Mouse (Mus musculus): ENCODE results near the gene Ifitm3.
A peak's percentile ranks its signal among the peaks of the same experiment; 100 is the strongest.
"Not testable (repeated sequence)": the region's sequence is repeated elsewhere in the genome, so short reads cannot be mapped to it uniquely, and the experiment has no call there.

The Ifitm3 gene

DNA sequence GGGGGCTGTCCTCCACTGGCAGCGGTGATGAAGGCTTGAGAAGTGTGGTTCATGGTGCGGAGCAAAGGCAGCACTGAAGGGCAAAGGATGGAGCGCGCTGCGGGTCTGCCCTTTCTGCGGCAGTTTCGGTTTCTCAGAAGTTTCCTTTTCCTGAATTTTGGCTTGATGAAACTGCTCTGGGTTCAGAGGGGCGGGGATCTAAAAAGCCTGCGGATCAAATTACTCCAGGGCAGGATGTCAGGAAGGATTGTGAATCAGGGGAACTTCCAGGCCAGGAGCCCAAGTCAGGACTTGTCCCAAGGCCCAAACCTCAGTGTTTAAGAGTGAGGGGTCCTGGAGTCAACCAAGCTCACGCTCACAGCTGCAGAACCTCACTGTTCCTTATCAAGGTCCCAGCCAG is at the start of gene Ifitm3:
TSS of gene Ifitm3 (minus strand) at position 178 of the 400 bp plus-strand sequence.
- no peak for DNase-seq (ENCODE audit: low spot score in 2 of 2)

- no peak for DNase-seq (ENCODE audit: low spot score in 2 of 2)
These were observed 49.4 kb upstream of the Ifitm3 start for GRCm38 (mm10) chr7:141059929-141060328.

- no peak for DNase-seq (ENCODE audit: low spot score in 2 of 2)
These were observed 48.2 kb upstream of the Ifitm3 start for GRCm38 (mm10) chr7:141058601-141059341.

- DNase-seq (ENCODE audit: low spot score in 2 of 2), result no peak
These were observed 47.0 kb upstream of the Ifitm3 start for GRCm38 (mm10) chr7:141057541-141057940.

- no peak for DNase-seq (ENCODE audit: low spot score in 2 of 2)
These were observed 46.4 kb upstream of the Ifitm3 start for GRCm38 (mm10) chr7:141056976-141057375.

- DNase-seq (ENCODE audit: low spot score in 2 of 2), result no peak
These were observed 45.2 kb upstream of the Ifitm3 start for GRCm38 (mm10) chr7:141055785-141056184.

GRCm38 (mm10) chr7:141052421-141052820 is 41.9 kb upstream of the Ifitm3 start:
- DNase-seq (ENCODE audit: low spot score in 2 of 2), result no peak

DNA sequence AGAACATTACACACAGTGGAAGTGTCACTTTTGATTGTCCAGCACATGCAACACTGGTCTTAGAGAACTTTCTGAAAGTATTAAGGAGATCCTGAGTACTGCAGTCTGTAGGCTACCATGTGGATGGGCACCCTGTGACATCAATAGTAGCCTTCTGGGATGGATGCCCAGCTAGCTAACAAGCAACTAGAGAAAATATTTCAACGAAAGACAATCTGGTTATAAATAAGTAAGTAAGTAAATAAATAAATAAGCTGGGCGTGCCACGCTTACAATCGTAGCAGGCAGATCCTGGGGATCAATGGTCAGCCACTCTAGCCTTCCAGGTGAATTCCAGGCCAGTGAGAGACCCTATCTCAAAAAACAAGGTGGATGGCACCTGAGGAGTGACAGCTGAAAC is 41.4 kb upstream of the Ifitm3 start:
- DNase-seq (ENCODE audit: low spot score in 2 of 2), result no peak

DNA sequence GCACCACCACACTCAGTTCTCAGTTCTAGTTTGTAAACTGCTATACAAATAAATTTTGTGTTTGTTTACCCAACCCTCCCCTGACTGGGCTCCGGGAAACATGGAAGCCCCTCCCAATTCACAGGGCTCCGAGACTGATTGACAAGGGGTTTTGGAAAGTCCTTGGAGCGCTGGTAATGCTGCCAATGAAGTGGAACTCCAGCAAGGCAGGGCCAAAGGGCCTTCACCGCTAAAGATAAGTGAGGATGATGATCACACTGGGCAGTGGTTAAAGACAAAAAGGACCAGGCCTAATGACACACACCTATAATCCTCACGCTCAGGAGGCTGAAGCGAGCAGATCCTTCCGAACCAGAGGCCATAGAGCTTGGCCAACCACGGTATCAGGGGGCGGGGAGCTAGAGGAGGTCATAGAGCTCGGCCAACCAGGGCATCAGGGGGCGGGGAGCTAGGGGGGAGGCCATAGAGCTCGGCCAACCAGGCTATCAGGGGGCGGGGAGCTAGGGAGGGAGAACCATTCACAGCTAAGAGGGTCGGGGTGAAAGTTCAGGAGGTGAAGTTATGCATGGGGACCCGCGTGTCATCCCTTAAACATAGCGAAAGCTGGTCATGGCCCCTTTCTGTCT is 40.6 kb upstream of the Ifitm3 start:
- no peak for DNase-seq (ENCODE audit: low spot score in 2 of 2)

GRCm38 (mm10) chr7:141049326-141049725 is 38.8 kb upstream of the Ifitm3 start:
- DNase-seq (ENCODE audit: low spot score in 2 of 2), result no peak

DNA sequence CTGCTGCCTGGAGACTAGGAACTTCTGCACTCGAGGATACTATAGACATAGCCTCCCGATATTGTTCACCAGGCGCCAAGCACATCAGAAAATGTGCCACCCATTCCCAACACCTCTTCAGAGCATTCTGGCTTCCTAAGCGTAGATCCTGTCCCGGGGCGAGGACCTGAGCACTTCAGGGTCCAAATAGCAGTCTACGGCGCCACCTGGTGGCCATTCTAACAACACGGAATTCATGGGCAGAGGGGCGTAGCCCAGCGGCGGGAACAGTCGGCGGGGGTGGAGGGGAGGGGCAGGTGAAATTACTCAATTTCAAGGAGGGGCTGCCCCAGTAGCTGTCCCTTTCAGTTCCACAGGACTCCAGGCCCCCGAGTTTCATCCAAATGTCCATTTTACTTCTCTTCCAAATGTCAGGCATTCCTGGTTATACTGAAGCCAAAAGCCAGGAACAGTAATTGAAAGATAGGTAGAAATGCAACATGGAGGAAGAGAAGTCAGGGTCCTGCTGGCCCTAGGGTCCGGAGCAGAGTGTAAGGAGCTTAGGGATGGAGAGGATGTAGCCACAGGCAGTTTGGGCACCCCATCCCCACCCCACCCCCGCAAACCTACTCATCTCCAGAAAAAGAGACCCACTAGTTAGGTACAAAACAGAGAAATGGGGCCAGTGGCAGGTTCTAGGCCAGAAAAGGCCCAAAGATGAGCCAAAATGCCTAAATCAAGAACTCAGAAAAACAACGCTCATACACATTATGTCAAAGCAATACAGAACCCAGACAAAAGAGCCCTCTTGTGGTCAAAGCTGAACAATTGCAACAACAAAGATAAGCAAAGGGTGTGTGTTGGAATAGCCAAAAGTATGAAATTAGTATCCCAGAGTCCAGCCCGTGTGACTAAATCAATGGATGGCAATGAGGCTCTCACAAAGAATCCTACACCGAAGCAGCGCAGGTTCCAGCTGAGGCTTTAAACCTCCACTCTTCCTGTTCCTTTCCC is 38.0 kb upstream of the Ifitm3 start:
- peak in 1 of 2 experiments; percentile 87 for DNase-seq (ENCODE audit: low spot score in 2 of 2)

- peak in 1 of 2 experiments; percentile 53 for DNase-seq (ENCODE audit: low spot score in 2 of 2)
These were observed 37.1 kb upstream of the Ifitm3 start for GRCm38 (mm10) chr7:141047581-141048225.

GRCm38 (mm10) chr7:141046931-141047580 is 36.5 kb upstream of the Ifitm3 start:
- no peak for DNase-seq (ENCODE audit: low spot score in 2 of 2)

DNA sequence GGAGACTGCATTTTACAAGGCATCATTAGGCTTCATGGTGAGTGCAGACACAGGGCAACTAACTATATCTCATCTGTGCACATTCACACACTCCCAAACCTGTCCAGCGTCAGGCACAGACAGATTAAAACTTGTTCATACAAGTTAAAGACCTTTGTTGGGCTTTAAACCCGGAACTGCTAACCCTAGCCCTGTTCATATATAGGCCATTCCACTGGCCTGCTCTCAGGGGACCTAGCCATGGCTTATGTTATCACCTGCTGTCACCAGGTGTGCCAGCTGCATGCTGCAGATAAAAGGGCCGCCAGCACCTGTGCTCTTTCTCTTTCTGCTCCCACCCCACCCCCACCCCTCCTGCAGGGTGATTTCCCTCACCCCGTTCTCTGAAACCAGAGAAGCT is 32.0 kb upstream of the Ifitm3 start:
- no peak for DNase-seq (ENCODE audit: low spot score in 2 of 2)

GRCm38 (mm10) chr7:141041661-141042060 is 31.1 kb upstream of the Ifitm3 start:
- DNase-seq (ENCODE audit: low spot score in 2 of 2), result no peak

GRCm38 (mm10) chr7:141040867-141041606 is 30.5 kb upstream of the Ifitm3 start:
- DNase-seq (ENCODE audit: low spot score in 2 of 2), result no peak

DNA sequence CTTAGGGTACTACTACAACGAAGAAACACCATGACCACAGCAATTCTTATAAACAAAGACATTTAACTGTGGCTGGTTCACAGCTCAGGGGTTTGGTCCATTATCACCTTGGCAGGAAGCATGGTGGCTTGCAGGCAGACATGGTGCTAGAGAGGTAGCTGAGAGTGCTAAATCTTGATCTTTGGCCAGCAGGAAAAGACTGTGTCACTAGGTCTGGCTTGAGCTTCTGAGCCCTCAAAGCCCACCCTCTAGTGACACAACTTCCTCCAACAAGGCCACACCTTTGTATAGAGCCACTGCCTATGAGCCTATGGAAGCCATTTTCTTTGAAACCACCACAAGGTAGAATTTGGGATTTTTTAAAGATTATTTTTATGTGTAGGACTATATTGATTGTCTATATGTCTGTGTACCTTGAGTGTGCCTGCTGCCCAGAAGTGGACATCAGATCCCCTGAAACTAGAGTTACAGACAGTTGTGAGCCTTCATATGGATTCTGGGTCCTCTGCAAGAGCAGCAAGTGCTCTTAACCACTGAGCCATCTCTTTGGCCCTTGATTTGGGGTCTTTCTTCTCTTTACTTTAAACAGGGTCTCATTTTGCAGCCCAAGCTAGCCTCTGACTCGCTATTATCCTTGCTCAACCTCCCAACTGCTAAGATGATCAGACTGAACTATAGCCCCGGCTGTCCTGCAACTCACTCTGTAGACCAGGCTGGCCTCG is 29.0 kb upstream of the Ifitm3 start:
- DNase-seq (ENCODE audit: low spot score in 2 of 2), result no peak

GRCm38 (mm10) chr7:141038090-141039032 is 27.8 kb upstream of the Ifitm3 start:
- no peak for DNase-seq (ENCODE audit: low spot score in 2 of 2)

GRCm38 (mm10) chr7:141036624-141037023 is 26.1 kb upstream of the Ifitm3 start:
- DNase-seq (ENCODE audit: low spot score in 2 of 2), result not testable (repeated sequence)
